In genomic region chr2:26960756-26961155, GRCm38 (mm10) we compare ENCODE assay signal across 11 mouse cellular contexts. TPM values are rescaled to one million over a fixed set of nuclear protein-coding genes. Genes with fewer than 3 reads are reported as not detected.
DNase-seq lines count a peak whose midpoint lies in the region; ATAC-seq and TF ChIP-seq lines count a peak whose summit lies in the region.
"Had no signal": no experiment of that assay in that cellular context is flagged by ENCODE, and none has a peak within 500 bp of the region (broad histone marks: within the 10 kb centered on the region; RNA-seq: fewer than 3 reads in every experiment).

No protein-coding gene starts in this region.

- H3K36me3 ChIP-seq in kidney, adult 2 months (ENCODE audit: control insufficient read depth, insufficient read depth, low read length) = peaks cover 4% of the 10 kb centered on the region; the same call in 1 of the 2 replicates
- H3K36me3 ChIP-seq in kidney, embryonic 14.5 days (ENCODE audit: control insufficient read depth, insufficient read depth, low read length) = peaks cover 58% of the 10 kb centered on the region

- DNase-seq in kidney, adult 2 months = peak; percentile 48
- peak; percentile 45 for DNase-seq in thymus, postnatal 4 days
- no peak for DNase-seq in thymus, postnatal 36 days
- DNase-seq in right cerebral cortex, adult 18-20 months = no peak
- no peak for DNase-seq in c-Kit-positive CD71-positive TER-119-positive erythroid progenitor cells, embryonic 14.5 days (ENCODE audit: low spot score)
- DNase-seq: cerebellum, adult 18-20 months; left cerebral cortex, postnatal 4 days had no signal

- no peaks in the 10 kb centered on the region for H3K27me3 ChIP-seq in kidney, adult 2 months (replicated peaks; ENCODE audit: control insufficient read depth, insufficient read depth, low read length)
- no peaks in the 10 kb centered on the region for H3K27me3 ChIP-seq in kidney, embryonic 14.5 days (ENCODE audit: control insufficient read depth, insufficient read depth, low read length)
- H3K27me3 ChIP-seq: megakaryocyte, embryonic 14.5 days had no signal

- H3K9me3 ChIP-seq in kidney, embryonic 14.5 days (ENCODE audit: control insufficient read depth, low read length) = no peaks in the 10 kb centered on the region
- H3K9me3 ChIP-seq: megakaryocyte, embryonic 14.5 days had no signal

- no peak overlapping the region for H3K4me3 ChIP-seq in kidney, adult 2 months (ENCODE audit: insufficient read depth, low read depth, low read length)
- no peak overlapping the region for H3K4me3 ChIP-seq in kidney, embryonic 14.5 days (ENCODE audit: low read length)
- no peak overlapping the region for H3K4me3 ChIP-seq in cortical plate, adult 2 months (ENCODE audit: insufficient read depth, low read length)
- H3K4me3 ChIP-seq: megakaryocyte, embryonic 14.5 days had no signal

- no peak overlapping the region for H3K27ac ChIP-seq in kidney, adult 2 months (ENCODE audit: insufficient read depth, low read depth, low read length)
- H3K27ac ChIP-seq in kidney, embryonic 14.5 days (ENCODE audit: low read depth, low read length) = no peak overlapping the region
- no peak overlapping the region for H3K27ac ChIP-seq in cortical plate, adult 2 months (ENCODE audit: insufficient read depth, low read length)

- TF ChIP-seq CTCF in kidney, adult 2 months (conservative IDR thresholded peaks at IDR 0.05; ENCODE audit: insufficient read depth, insufficient read length, low read depth, low read length) = peak; percentile 58
- TF ChIP-seq CTCF in cortical plate, adult 2 months (IDR thresholded peaks at IDR 0.05; ENCODE audit: extremely low read depth, insufficient read depth, low read length) = 0 out of 2 replicates have a peak, but pooled peaks have one; percentile 12

- no peak overlapping the region for H3K4me2 ChIP-seq in kidney, embryonic 14.5 days (replicated peaks; ENCODE audit: low read depth, low read length)

- peaks cover 16% of the 10 kb centered on the region; the same call in 1 of the 2 replicates for H3K4me1 ChIP-seq in kidney, adult 2 months (ENCODE audit: control insufficient read depth, insufficient read depth, low read length)
- H3K4me1 ChIP-seq in kidney, embryonic 14.5 days (ENCODE audit: control insufficient read depth, insufficient read depth, low read length) = peaks cover 10% of the 10 kb centered on the region
- peaks cover 9% of the 10 kb centered on the region; the same call in 1 of the 2 replicates for H3K4me1 ChIP-seq in cortical plate, adult 2 months (ENCODE audit: control insufficient read depth, insufficient read depth, low read length)

- ATAC-seq in kidney, embryonic 14.5 days (ENCODE audit: low FRiP score, low TSS enrichment) = no peak
- ATAC-seq: activated CD4-positive, CD25-positive, alpha-beta regulatory T cell, adult 4 months had no signal

- TF ChIP-seq POLR2A in kidney, adult 2 months (IDR thresholded peaks at IDR 0.05; ENCODE audit: low read depth, low read length) = no peak
- TF ChIP-seq POLR2A in cortical plate, adult 2 months (IDR thresholded peaks at IDR 0.05; ENCODE audit: extremely low read depth, insufficient read depth, low read length) = no peak

- WGBS in kidney, adult 2 months = 38% methylated on average over 4 of the region's 4 CpGs
- WGBS in kidney, embryonic 14.5 days = 70% methylated on average over 4 of the region's 4 CpGs

- no peak overlapping the region for H3K9ac ChIP-seq in kidney, embryonic 14.5 days (ENCODE audit: low read depth, low read length)

RNA-seq across cellular contexts. Expression of gene Rexo4, which starts 3.4 kb away (rescaled TPM):
- 16.0 and 19.2 TPM in 2 replicates for polyA plus RNA-seq in kidney, adult 2 months (2012; rRNA removed)
- polyA plus RNA-seq in kidney, embryonic 14.5 days (2014; fragmentation: Nextera tagmentation; extraction: Ambion mirVana) = 37.5 and 49.7 TPM in 2 replicates
- 82.2 and 85.9 TPM in 2 replicates for polyA plus RNA-seq in cortical plate, adult 2 months (2012; rRNA removed)

RNA-seq across cellular contexts. Expression of gene Adamts13, which starts 12.5 kb away (rescaled TPM):
- 0.77 and 0.94 TPM in 2 replicates for polyA plus RNA-seq in kidney, adult 2 months (2012; rRNA removed)
- polyA plus RNA-seq in kidney, embryonic 14.5 days (2014; fragmentation: Nextera tagmentation; extraction: Ambion mirVana) = 0.05 and 0.06 TPM in 2 replicates
- 6.9 and 7.0 TPM in 2 replicates for polyA plus RNA-seq in cortical plate, adult 2 months (2012; rRNA removed)
- polyA plus RNA-seq: activated CD4-positive, CD25-positive, alpha-beta regulatory T cell, adult 4 months had no signal

RNA-seq across cellular contexts. Expression of gene Stkld1, which starts 26.9 kb away (rescaled TPM):
- polyA plus RNA-seq in kidney, adult 2 months (2012; rRNA removed) = 0.16 TPM in 2 replicates
- 0.09 TPM in 1 of 2 replicates, not detected in the other for polyA plus RNA-seq in kidney, embryonic 14.5 days (2014; fragmentation: Nextera tagmentation; extraction: Ambion mirVana)
- polyA plus RNA-seq in cortical plate, adult 2 months (2012; rRNA removed) = 0.23 and 0.30 TPM in 2 replicates

RNA-seq across cellular contexts. Expression of gene Surf4, which starts 27.0 kb away (rescaled TPM):
- 198 and 270 TPM in 2 replicates for polyA plus RNA-seq in kidney, adult 2 months (2012; rRNA removed)
- polyA plus RNA-seq in kidney, embryonic 14.5 days (2014; fragmentation: Nextera tagmentation; extraction: Ambion mirVana) = 124 and 187 TPM in 2 replicates
- polyA plus RNA-seq in cortical plate, adult 2 months (2012; rRNA removed) = 56.1 and 58.4 TPM in 2 replicates

RNA-seq across cellular contexts. Expression of gene Surf1, which starts 44.4 kb away (rescaled TPM):
- 61.0 and 85.2 TPM in 2 replicates for polyA plus RNA-seq in kidney, adult 2 months (2012; rRNA removed)
- 48.1 and 51.1 TPM in 2 replicates for polyA plus RNA-seq in kidney, embryonic 14.5 days (2014; fragmentation: Nextera tagmentation; extraction: Ambion mirVana)
- 136 and 138 TPM in 2 replicates for polyA plus RNA-seq in cortical plate, adult 2 months (2012; rRNA removed)

Comparison
In these comparisons a context has a peak if more than half of its experiments do, and no peak if none do; other contexts are left out.
1. DNase-seq: peak in kidney, adult 2 months (single experiment) and thymus, postnatal 4 days (single experiment); none in thymus, postnatal 36 days (0 of 2), right cerebral cortex, adult 18-20 months (single experiment) and c-Kit-positive CD71-positive TER-119-positive erythroid progenitor cells, embryonic 14.5 days (single experiment).